Mouse (Mus musculus) liver, postnatal 0 days (tissue): ENCODE measurements around the gene Lrg1.

ENCODE experiments used
- CTCF ChIP-seq: sonication (generic); IDR thresholded peaks from 2 replicates; pipeline ENCODE4 v1.5.1; 2016; ENCODE audit warnings: antibody characterized with exemption, low read depth
- EP300 ChIP-seq: IDR thresholded peaks from 2 replicates; pipeline ENCODE4 v1.6.1; 2016; ENCODE audit warnings: antibody characterized with exemption, low read depth, mild to moderate bottlenecking

DNA sequence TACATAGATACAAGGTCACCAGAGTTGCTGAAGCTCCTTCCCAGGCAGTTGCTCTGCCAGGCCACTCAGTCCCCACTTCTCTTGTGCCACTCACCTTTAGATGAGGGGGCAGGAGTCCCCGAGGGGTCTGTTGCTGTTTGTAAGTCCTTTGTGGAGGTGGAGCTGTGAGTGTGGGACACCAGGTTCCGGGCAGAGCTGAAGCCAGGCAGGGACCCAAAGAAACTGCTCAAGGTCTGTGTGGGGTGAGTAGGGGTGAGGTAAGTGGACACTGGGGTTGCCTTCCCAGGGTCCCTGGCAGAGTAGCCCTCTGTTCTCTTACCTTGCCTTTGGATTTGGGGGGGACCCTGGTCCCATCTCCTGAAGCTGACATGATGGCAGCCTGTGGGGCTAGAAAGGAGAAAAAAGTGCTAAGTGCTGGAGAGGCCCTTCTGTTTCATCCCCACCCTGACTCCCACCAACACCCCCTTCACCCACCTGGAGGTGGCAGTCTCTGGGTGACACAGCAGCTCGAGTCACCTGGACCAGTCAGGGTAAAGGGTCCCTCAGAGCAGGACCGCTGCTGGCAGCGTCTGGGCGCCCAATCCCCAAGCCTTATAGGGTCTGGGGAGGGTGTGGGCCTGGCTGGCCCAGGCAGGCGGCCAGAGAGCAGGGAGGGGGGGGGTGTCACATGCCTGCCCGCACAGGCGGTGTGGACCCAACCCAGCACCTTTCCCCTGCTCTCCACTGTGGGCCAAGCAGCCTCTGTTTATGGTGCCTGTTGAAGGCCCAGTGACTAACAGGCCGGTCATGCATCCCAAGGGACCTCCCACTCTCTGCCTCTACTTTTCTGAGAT lies 12.4 kb downstream of the Lrg1 start, which contains the start of gene Plin4:
- TF ChIP-seq CTCF (no peak), EP300 (no peak)
